Mouse (Mus musculus) neutrophil, adult 5-6 weeks (primary cell): ENCODE results near the gene Arhgef28. TPM values are rescaled to one million over a fixed set of nuclear protein-coding genes. Genes with fewer than 3 reads are reported as not detected.

Experiments used
- ATAC-seq: fragments of 151-379, 151-347 bp; 2 replicates; pipeline ENCODE4 v1.8.0; 2017; ENCODE audit warnings: mild to moderate bottlenecking, moderate TSS enrichment; ENCODE audit not compliant: insufficient number of reproducible peaks, poor library complexity, low FRiP score, severe bottlenecking; ENCODE audit errors: extremely low read depth
- total RNA-seq: library from RNA; stranded (forward); fragments of 200-1000 nt; gene quantifications from 2 replicates; pipeline ENCODE4 v1.2.3, GENCODE M21; 2017

The Arhgef28 gene
- total RNA-seq, 1 experiment from 2014 or later = not detected

- no peak for ATAC-seq
Measured at GRCm38 (mm10) chr13:98187904-98188303, 18.3 kb downstream of the Arhgef28 start.

GRCm38 (mm10) chr13:98186179-98186578 lies 20.1 kb downstream of the Arhgef28 start:
- no peak for ATAC-seq

- no peak for ATAC-seq
Measured at GRCm38 (mm10) chr13:98184632-98185031, 21.6 kb downstream of the Arhgef28 start.

GRCm38 (mm10) chr13:98183157-98183878 lies 22.9 kb downstream of the Arhgef28 start:
- no peak for ATAC-seq

- ATAC-seq = no peak
Measured at GRCm38 (mm10) chr13:98182330-98182729, 23.9 kb downstream of the Arhgef28 start.

GRCm38 (mm10) chr13:98180636-98181035 lies 25.6 kb downstream of the Arhgef28 start:
- no peak for ATAC-seq

GRCm38 (mm10) chr13:98175323-98176007 lies 30.8 kb downstream of the Arhgef28 start:
- ATAC-seq = no peak

GRCm38 (mm10) chr13:98173008-98173407 lies 33.2 kb downstream of the Arhgef28 start:
- ATAC-seq = no peak

GRCm38 (mm10) chr13:98172365-98172764 lies 33.9 kb downstream of the Arhgef28 start:
- no peak for ATAC-seq

- no peak for ATAC-seq
Measured at GRCm38 (mm10) chr13:98171706-98172105, 34.5 kb downstream of the Arhgef28 start.

- no peak for ATAC-seq
Measured at GRCm38 (mm10) chr13:98171257-98171656, 35.0 kb downstream of the Arhgef28 start.

- ATAC-seq = no peak
Measured at GRCm38 (mm10) chr13:98164878-98165277, 41.4 kb downstream of the Arhgef28 start.

GRCm38 (mm10) chr13:98161496-98161895 lies 44.7 kb downstream of the Arhgef28 start:
- no peak for ATAC-seq

- ATAC-seq = no peak
Measured at GRCm38 (mm10) chr13:98156656-98157055, 49.6 kb downstream of the Arhgef28 start.

- ATAC-seq = no peak
Measured at GRCm38 (mm10) chr13:98152759-98153158, 53.5 kb downstream of the Arhgef28 start.

GRCm38 (mm10) chr13:98147532-98147931 lies 58.7 kb downstream of the Arhgef28 start:
- ATAC-seq = no peak

GRCm38 (mm10) chr13:98146573-98147160 lies 59.6 kb downstream of the Arhgef28 start:
- ATAC-seq = no peak

- ATAC-seq = no peak
Measured at GRCm38 (mm10) chr13:98145310-98145709, 60.9 kb downstream of the Arhgef28 start.

- ATAC-seq = no peak
Measured at GRCm38 (mm10) chr13:98143000-98143399, 63.2 kb downstream of the Arhgef28 start.

- no peak for ATAC-seq
Measured at GRCm38 (mm10) chr13:98140626-98141025, 65.6 kb downstream of the Arhgef28 start.
